ENCODE assay signal across 27 mouse cellular contexts in the genomic region with DNA sequence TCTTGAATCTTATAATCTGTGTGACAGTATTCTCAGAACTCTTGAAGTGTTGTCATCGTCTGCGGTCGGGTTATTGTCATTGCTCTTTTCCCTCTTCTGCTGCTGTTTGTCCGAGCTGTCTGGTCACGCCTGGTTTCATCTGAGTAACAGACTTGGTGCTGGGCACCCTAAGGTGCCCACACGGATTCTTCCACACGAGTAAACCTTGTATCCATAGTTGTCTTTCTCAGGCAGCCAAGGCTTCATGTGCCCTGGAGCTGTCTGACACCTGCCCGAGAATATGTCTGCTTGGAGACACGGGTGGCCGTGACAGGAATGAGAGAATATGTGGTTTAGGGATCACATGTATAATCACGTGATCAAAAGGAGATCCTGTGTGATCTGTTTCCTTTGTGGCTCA. TPM values are rescaled to one million over a fixed set of nuclear protein-coding genes. Genes with fewer than 3 reads are reported as not detected.
DNase-seq lines count a peak whose midpoint lies in the region; ATAC-seq lines count a peak whose summit lies in the region.
"Had no signal": no experiment of that assay in that cellular context is flagged by ENCODE, and none has a peak within 500 bp of the region (broad histone marks: within the 10 kb centered on the region; RNA-seq: fewer than 3 reads in every experiment).

No protein-coding gene starts in this region.

- no peaks in the 10 kb centered on the region for H3K4me1 ChIP-seq in intestine, embryonic 14.5 days (replicated peaks; ENCODE audit: control insufficient read depth, insufficient read depth, low read length)
- no peaks in the 10 kb centered on the region for H3K4me1 ChIP-seq in intestine, embryonic 15.5 days (replicated peaks)
- H3K4me1 ChIP-seq: embryonic facial prominence, embryonic 12.5 days; forebrain, embryonic 13.5 days; heart, embryonic 13.5 days; hindbrain, embryonic 13.5 days had no signal

- no peaks in the 10 kb centered on the region for H3K27me3 ChIP-seq in intestine, embryonic 14.5 days (replicated peaks; ENCODE audit: control insufficient read depth, insufficient read depth, low read length)
- no peaks in the 10 kb centered on the region for H3K27me3 ChIP-seq in intestine, embryonic 15.5 days (replicated peaks)
- H3K27me3 ChIP-seq: CH12.LX; embryonic facial prominence, embryonic 12.5 days; embryonic facial prominence, embryonic 15.5 days; forebrain, embryonic 13.5 days; heart, embryonic 13.5 days; hindbrain, embryonic 13.5 days had no signal

- DNase-seq in heart, adult 11 months = peak; percentile 42
- no peak for DNase-seq in heart, adult 9 months (ENCODE audit: low spot score in 2 of 2)
- DNase-seq in intestine, embryonic 14.5 days (ENCODE audit: low spot score) = peak; percentile 15
- DNase-seq in right cerebral cortex, postnatal 14 days = peak; percentile 1
- DNase-seq in right cerebral cortex, adult 18-20 months = no peak
- DNase-seq: adrenal gland, adult 2 months; adrenal gland, postnatal 14 days; B cell, adult 2 months; cerebellum, adult 11 months; cerebellum, adult 2 months; cerebellum, adult 9-11 months; cerebellum, postnatal 25 days; gastrocnemius, postnatal 10 days; gastrocnemius, postnatal 36 days; heart, postnatal 14 days; kidney, adult 11 months had no signal

- no peak for ATAC-seq in intestine, embryonic 14.5 days (replicated peaks; ENCODE audit: low FRiP score, low TSS enrichment, low read depth)
- ATAC-seq in intestine, embryonic 15.5 days = no peak
- ATAC-seq: forebrain, embryonic 13.5 days; forebrain, embryonic 16.5 days; hindbrain, embryonic 16.5 days; inflammation-experienced regulatory T-cells, adult 6 months had no signal

- no peak overlapping the region for H3K9ac ChIP-seq in intestine, embryonic 14.5 days (ENCODE audit: low read length)
- H3K9ac ChIP-seq in intestine, embryonic 15.5 days = no peak overlapping the region
- H3K9ac ChIP-seq: embryonic facial prominence, embryonic 12.5 days; embryonic facial prominence, embryonic 15.5 days; forebrain, embryonic 13.5 days; heart, embryonic 13.5 days; hindbrain, embryonic 13.5 days had no signal

- H3K9me3 ChIP-seq in intestine, embryonic 14.5 days (ENCODE audit: control insufficient read depth, low read length) = no peaks in the 10 kb centered on the region
- H3K9me3 ChIP-seq in intestine, embryonic 15.5 days = no peaks in the 10 kb centered on the region
- H3K9me3 ChIP-seq: embryonic facial prominence, embryonic 12.5 days; embryonic facial prominence, embryonic 15.5 days; forebrain, embryonic 13.5 days; G1E; heart, embryonic 13.5 days; hindbrain, embryonic 13.5 days had no signal

- H3K4me2 ChIP-seq in intestine, embryonic 14.5 days (ENCODE audit: low read length) = no peak overlapping the region
- H3K4me2 ChIP-seq in intestine, embryonic 15.5 days (replicated peaks) = no peak overlapping the region
- H3K4me2 ChIP-seq: embryonic facial prominence, embryonic 12.5 days; embryonic facial prominence, embryonic 15.5 days; forebrain, embryonic 13.5 days; heart, embryonic 13.5 days; hindbrain, embryonic 13.5 days had no signal

- peaks cover 59% of the 10 kb centered on the region for H3K36me3 ChIP-seq in intestine, embryonic 14.5 days (ENCODE audit: control insufficient read depth, insufficient read depth, low read length)
- peaks cover 22% of the 10 kb centered on the region for H3K36me3 ChIP-seq in intestine, embryonic 15.5 days

- WGBS in intestine, embryonic 14.5 days = 94% methylated on average over 11 of the region's 11 CpGs
- WGBS in intestine, embryonic 15.5 days = 93% methylated on average over 11 of the region's 11 CpGs

- no peak overlapping the region for H3K27ac ChIP-seq in intestine, embryonic 14.5 days (ENCODE audit: low read depth)
- H3K27ac ChIP-seq in intestine, embryonic 15.5 days = no peak overlapping the region
- H3K27ac ChIP-seq: embryonic facial prominence, embryonic 12.5 days; embryonic facial prominence, embryonic 15.5 days; forebrain, embryonic 13.5 days; heart, embryonic 13.5 days; hindbrain, embryonic 13.5 days had no signal

- H3K4me3 ChIP-seq in intestine, embryonic 14.5 days (ENCODE audit: low read depth, low read length) = no peak overlapping the region
- no peak overlapping the region for H3K4me3 ChIP-seq in intestine, embryonic 15.5 days (replicated peaks)
- H3K4me3 ChIP-seq: embryonic facial prominence, embryonic 12.5 days; embryonic facial prominence, embryonic 15.5 days; forebrain, embryonic 13.5 days; heart, embryonic 13.5 days; hindbrain, embryonic 13.5 days had no signal

RNA-seq across cellular contexts. Expression of gene Ctbs, which starts 14.1 kb away (rescaled TPM):
- 12.1 and 12.8 TPM in 2 replicates for polyA plus RNA-seq in intestine, embryonic 14.5 days (2014; fragmentation: Nextera tagmentation; extraction: Ambion mirVana)
- 10.1 and 11.3 TPM in 2 replicates for polyA plus RNA-seq in intestine, embryonic 15.5 days (2015; fragmentation: Nextera tagmentation; extraction: Ambion mirVana)

RNA-seq across cellular contexts. Expression of gene Ssx2ip, which starts 31.1 kb away (rescaled TPM):
- 36.3 and 38.1 TPM in 2 replicates for polyA plus RNA-seq in intestine, embryonic 14.5 days (2014; fragmentation: Nextera tagmentation; extraction: Ambion mirVana)
- polyA plus RNA-seq in intestine, embryonic 15.5 days (2015; fragmentation: Nextera tagmentation; extraction: Ambion mirVana) = 38.6 and 41.5 TPM in 2 replicates

Comparison
In these comparisons a context has a peak if more than half of its experiments do, and no peak if none do; other contexts are left out.
1. DNase-seq: peak in heart, adult 11 months (single experiment), intestine, embryonic 14.5 days (single experiment) and right cerebral cortex, postnatal 14 days (single experiment); none in heart, adult 9 months (0 of 2) and right cerebral cortex, adult 18-20 months (single experiment).